Mouse (Mus musculus): ENCODE measurements at regions not wholly inside any gene's neighbourhood (a gene's known extent, or its start where the extent isn't known, plus 50 kb on each side); places are given as distances from the start of the nearest gene placed in this dataset.

- in situ Hi-C loops (cut with MboI, MseI): no loop called here
Measured at GRCm38 (mm10) chrX:129272135-129272534, 477.4 kb upstream of the Diaph2 start.

- in situ Hi-C loops (cut with MboI, MseI): loop anchor here in 1 of 2 experiments (25.0 kb wide), 1 partner anchor 583 kb away; no protein-coding TSS in a partner anchor
Measured at GRCm38 (mm10) chrX:129303987-129304386, 445.6 kb upstream of the Diaph2 start.

- in situ Hi-C loops (cut with MboI, MseI): loop anchor here in 1 of 2 experiments (25.0 kb wide), 1 partner anchor 578 kb away; no protein-coding TSS in a partner anchor
Measured at GRCm38 (mm10) chrX:129309380-129309779, 440.2 kb upstream of the Diaph2 start.

GRCm38 (mm10) chrX:129329441-129329840, 420.1 kb upstream of the Diaph2 start:
- in situ Hi-C loops (cut with MboI, MseI): loop anchor here in 1 of 2 experiments (10.0 kb wide), 1 partner anchor 765 kb away; no protein-coding TSS in a partner anchor

- in situ Hi-C loops (cut with MboI, MseI): loop anchor here in 1 of 2 experiments (10.0 kb wide), 1 partner anchor 742 kb away; no protein-coding TSS in a partner anchor
Measured at GRCm38 (mm10) chrX:129332810-129333209, 416.7 kb upstream of the Diaph2 start.

Measured in T-helper 17 cell (primary cell).